Mouse (Mus musculus): ENCODE results near the gene Ldlrad1. TPM values are rescaled to one million over a fixed set of nuclear protein-coding genes. Genes with fewer than 3 reads are reported as not detected.

The Ldlrad1 gene
- polyA plus RNA-seq, 1 experiment from 2014 or later: not detected

GRCm38 (mm10) chr4:107217574-107217973 is 8.6 kb downstream of the Ldlrad1 start:
- 47% methylated on average over 9 of the region's 9 CpGs for WGBS
- peak; percentile 99 for ATAC-seq (replicated peaks; ENCODE audit: low FRiP score)
- peak overlapping the region; percentile 44 for H3K4me2 ChIP-seq

GRCm38 (mm10) chr4:107221524-107221923 is 12.5 kb downstream of the Ldlrad1 start:
- no peaks in the 10 kb centered on the region for H3K36me3 ChIP-seq (ENCODE audit: control insufficient read depth, insufficient read depth, low read length)
- H3K27me3 ChIP-seq (replicated peaks; ENCODE audit: control insufficient read depth, insufficient read depth, low read length): no peaks in the 10 kb centered on the region
- H3K4me2 ChIP-seq: no peak overlapping the region
- 79% methylated on average over 5 of the region's 5 CpGs for WGBS
- H3K4me1 ChIP-seq (replicated peaks; ENCODE audit: control insufficient read depth, insufficient read depth, low read length): peaks cover 23% of the 10 kb centered on the region
- DNase-seq (ENCODE audit: low spot score): no peak
- no peak overlapping the region for H3K4me3 ChIP-seq (ENCODE audit: low read depth, low read length)
- no peak overlapping the region for H3K27ac ChIP-seq (ENCODE audit: low read depth, low read length)
- no peaks in the 10 kb centered on the region for H3K9me3 ChIP-seq (ENCODE audit: control insufficient read depth, low read length)
- no peak overlapping the region for H3K9ac ChIP-seq (ENCODE audit: low read depth, low read length)
- ATAC-seq (replicated peaks; ENCODE audit: low FRiP score): no peak

More at GRCm38 (mm10) chr4:107217574-107217973, 8.6 kb downstream of the Ldlrad1 start:
- H3K27me3 ChIP-seq (replicated peaks; ENCODE audit: control insufficient read depth, insufficient read depth, low read length): no peaks in the 10 kb centered on the region
- H3K9ac ChIP-seq (ENCODE audit: low read depth, low read length): peak overlapping the region; percentile 55
- no peaks in the 10 kb centered on the region for H3K9me3 ChIP-seq (ENCODE audit: control insufficient read depth, low read length)
- no peaks in the 10 kb centered on the region for H3K36me3 ChIP-seq (ENCODE audit: control insufficient read depth, insufficient read depth, low read length)
- no peak overlapping the region for H3K4me3 ChIP-seq (ENCODE audit: low read depth, low read length)
- peak overlapping the region; percentile 2; the same call in 1 of the 2 replicates for H3K27ac ChIP-seq (ENCODE audit: low read depth, low read length)
- peaks cover 25% of the 10 kb centered on the region for H3K4me1 ChIP-seq (replicated peaks; ENCODE audit: control insufficient read depth, insufficient read depth, low read length)
- peak; percentile 70 for DNase-seq (ENCODE audit: low spot score)

- Histone ChIP-seq H3K9ac (ENCODE audit: low read depth, low read length) (no peak overlapping the region), H3K9me3 (ENCODE audit: control insufficient read depth, low read length) (no peaks in the 10 kb centered on the region), H3K4me1 (replicated peaks; ENCODE audit: control insufficient read depth, insufficient read depth, low read length) (peaks cover 3% of the 10 kb centered on the region), H3K27me3 (replicated peaks; ENCODE audit: control insufficient read depth, insufficient read depth, low read length) (no peaks in the 10 kb centered on the region), H3K4me3 (ENCODE audit: low read depth, low read length) (no peak overlapping the region), H3K36me3 (ENCODE audit: control insufficient read depth, insufficient read depth, low read length) (no peaks in the 10 kb centered on the region), H3K27ac (ENCODE audit: low read depth, low read length) (no peak overlapping the region), H3K4me2 (no peak overlapping the region)
- ATAC-seq (replicated peaks; ENCODE audit: low FRiP score) (no peak; the same call in 1 of the 2 replicates), DNase-seq (ENCODE audit: low spot score) (no peak)
- WGBS: 72% methylated on average over 11 of the region's 11 CpGs
These were observed 14.5 kb downstream of the Ldlrad1 start for GRCm38 (mm10) chr4:107223225-107224204.

GRCm38 (mm10) chr4:107226313-107226712 is 17.3 kb downstream of the Ldlrad1 start:
- H3K4me1 ChIP-seq (replicated peaks; ENCODE audit: control insufficient read depth, insufficient read depth, low read length): no peaks in the 10 kb centered on the region
- ATAC-seq (replicated peaks; ENCODE audit: low FRiP score): no peak

GRCm38 (mm10) chr4:107232219-107232618 is 23.2 kb downstream of the Ldlrad1 start:
- no peaks in the 10 kb centered on the region for H3K4me1 ChIP-seq (replicated peaks; ENCODE audit: control insufficient read depth, insufficient read depth, low read length)
- H3K4me3 ChIP-seq (ENCODE audit: low read depth, low read length): no peak overlapping the region
- no peaks in the 10 kb centered on the region for H3K9me3 ChIP-seq (ENCODE audit: control insufficient read depth, low read length)
- ATAC-seq (replicated peaks; ENCODE audit: low FRiP score): no peak
- no peak overlapping the region for H3K27ac ChIP-seq (ENCODE audit: low read depth, low read length)
- no peak for DNase-seq (ENCODE audit: low spot score)
- no peaks in the 10 kb centered on the region for H3K27me3 ChIP-seq (replicated peaks; ENCODE audit: control insufficient read depth, insufficient read depth, low read length)
- H3K36me3 ChIP-seq (ENCODE audit: control insufficient read depth, insufficient read depth, low read length): peaks cover 7% of the 10 kb centered on the region; the same call in 1 of the 2 replicates
- WGBS: 69% methylated on average over 3 of the region's 3 CpGs
- no peak overlapping the region for H3K4me2 ChIP-seq
- no peak overlapping the region for H3K9ac ChIP-seq (ENCODE audit: low read depth, low read length)

More at GRCm38 (mm10) chr4:107226313-107226712, 17.3 kb downstream of the Ldlrad1 start:
- no peak for DNase-seq (ENCODE audit: low spot score)
- no peaks in the 10 kb centered on the region for H3K36me3 ChIP-seq (ENCODE audit: control insufficient read depth, insufficient read depth, low read length)
- no peak overlapping the region for H3K4me2 ChIP-seq
- no peaks in the 10 kb centered on the region for H3K9me3 ChIP-seq (ENCODE audit: control insufficient read depth, low read length)
- no peak overlapping the region for H3K9ac ChIP-seq (ENCODE audit: low read depth, low read length)
- H3K27ac ChIP-seq (ENCODE audit: low read depth, low read length): no peak overlapping the region
- WGBS: 49% methylated on average over 2 of the region's 2 CpGs
- H3K4me3 ChIP-seq (ENCODE audit: low read depth, low read length): no peak overlapping the region
- H3K27me3 ChIP-seq (replicated peaks; ENCODE audit: control insufficient read depth, insufficient read depth, low read length): no peaks in the 10 kb centered on the region

- no peak overlapping the region for H3K9ac ChIP-seq (ENCODE audit: low read depth, low read length)
- ATAC-seq (replicated peaks; ENCODE audit: low FRiP score) (no peak), DNase-seq (ENCODE audit: low spot score) (no peak)
- peaks cover 30% of the 10 kb centered on the region for H3K36me3 ChIP-seq (ENCODE audit: control insufficient read depth, insufficient read depth, low read length)
- H3K27ac ChIP-seq (ENCODE audit: low read depth, low read length): no peak overlapping the region
- no peaks in the 10 kb centered on the region for H3K4me1 ChIP-seq (replicated peaks; ENCODE audit: control insufficient read depth, insufficient read depth, low read length)
- H3K9me3 ChIP-seq (ENCODE audit: control insufficient read depth, low read length): no peaks in the 10 kb centered on the region
- H3K27me3 ChIP-seq (replicated peaks; ENCODE audit: control insufficient read depth, insufficient read depth, low read length): no peaks in the 10 kb centered on the region
- no peak overlapping the region for H3K4me2 ChIP-seq
- no peak overlapping the region for H3K4me3 ChIP-seq (ENCODE audit: low read depth, low read length)
- WGBS: 90% methylated on average over 2 of the region's 2 CpGs
These were observed 29.3 kb downstream of the Ldlrad1 start for GRCm38 (mm10) chr4:107238253-107238652.

- H3K36me3 ChIP-seq (ENCODE audit: control insufficient read depth, insufficient read depth, low read length): peaks cover 26% of the 10 kb centered on the region
- H3K9ac ChIP-seq (ENCODE audit: low read depth, low read length): no peak overlapping the region
- DNase-seq (ENCODE audit: low spot score): no peak
- H3K4me1 ChIP-seq (replicated peaks; ENCODE audit: control insufficient read depth, insufficient read depth, low read length): 0 out of 2 replicates have a peak, but pooled peaks cover 2% of the 10 kb centered on the region
- no peak overlapping the region for H3K27ac ChIP-seq (ENCODE audit: low read depth, low read length)
- no peaks in the 10 kb centered on the region for H3K27me3 ChIP-seq (replicated peaks; ENCODE audit: control insufficient read depth, insufficient read depth, low read length)
- no peak overlapping the region for H3K4me3 ChIP-seq (ENCODE audit: low read depth, low read length)
- WGBS: 95% methylated on average over 6 of the region's 6 CpGs
- ATAC-seq (replicated peaks; ENCODE audit: low FRiP score): no peak
- no peak overlapping the region for H3K4me2 ChIP-seq
- H3K9me3 ChIP-seq (ENCODE audit: control insufficient read depth, low read length): no peaks in the 10 kb centered on the region
These were observed 31.2 kb downstream of the Ldlrad1 start for GRCm38 (mm10) chr4:107240196-107240595.

GRCm38 (mm10) chr4:107243365-107244333 is 34.7 kb downstream of the Ldlrad1 start:
- Histone ChIP-seq H3K27me3 (replicated peaks; ENCODE audit: control insufficient read depth, insufficient read depth, low read length) (no peaks in the 10 kb centered on the region), H3K27ac (ENCODE audit: low read depth, low read length) (no peak overlapping the region), H3K36me3 (ENCODE audit: control insufficient read depth, insufficient read depth, low read length) (peaks cover 17% of the 10 kb centered on the region), H3K4me3 (ENCODE audit: low read depth, low read length) (no peak overlapping the region), H3K9me3 (ENCODE audit: control insufficient read depth, low read length) (no peaks in the 10 kb centered on the region), H3K9ac (ENCODE audit: low read depth, low read length) (no peak overlapping the region), H3K4me1 (replicated peaks; ENCODE audit: control insufficient read depth, insufficient read depth, low read length) (peaks cover 7% of the 10 kb centered on the region), H3K4me2 (no peak overlapping the region)
- ATAC-seq (replicated peaks; ENCODE audit: low FRiP score) (no peak), DNase-seq (ENCODE audit: low spot score) (no peak)
- 83% methylated on average over 6 of the region's 6 CpGs for WGBS
